Mouse (Mus musculus): ENCODE measurements around the gene Dync1h1. TPM values are rescaled to one million over a fixed set of nuclear protein-coding genes. Genes with fewer than 3 reads are reported as not detected.

Gene Dync1h1
- total and polyA plus RNA-seq, 3 experiments = 111 to 168 (median 135) TPM

DNA sequence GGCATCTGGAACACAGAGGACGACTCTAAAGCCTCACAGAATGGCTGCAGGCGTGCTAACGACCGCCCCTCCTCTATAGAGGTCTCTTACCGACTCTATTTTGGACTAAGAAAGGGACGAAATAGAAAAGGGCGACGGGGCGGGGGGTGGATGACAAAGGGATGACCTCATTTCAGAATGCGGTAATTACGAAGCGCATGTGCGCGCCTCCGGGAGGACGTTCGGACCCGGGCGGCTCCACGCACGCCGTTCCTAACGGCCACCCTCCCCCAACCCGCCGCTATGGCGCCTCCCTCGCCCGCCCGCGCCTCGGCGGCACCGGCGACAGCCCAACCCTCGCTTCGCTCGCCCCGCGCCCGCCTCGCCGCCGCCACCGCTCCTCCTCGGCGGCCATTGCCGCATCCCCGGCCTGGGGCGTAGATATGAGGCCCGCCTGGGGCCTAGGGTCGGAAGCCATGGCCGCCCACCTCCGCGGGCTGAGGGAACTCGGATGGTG, 94.5 kb downstream of the Dync1h1 start:
- peaks cover 2% of the 10 kb centered on the region; the same call in 1 of the 2 replicates for H3K79me2 ChIP-seq (replicated peaks; ENCODE audit: control insufficient read depth, insufficient read depth, low read length)
- peak overlapping the region; percentile 97 for H3K4me3 ChIP-seq
- H3K36me3 ChIP-seq (ENCODE audit: control insufficient read depth, insufficient read depth, low read length) = peaks cover 16% of the 10 kb centered on the region
- peak overlapping the region; percentile 100 for H3K27ac ChIP-seq
- no peak for DNase-seq
- WGBS = under 1% methylated on average over 49 of the region's 55 CpGs
- H3K9ac ChIP-seq (ENCODE audit: low read depth, low read length) = peak overlapping the region; percentile 100
- H3K27me3 ChIP-seq (ENCODE audit: control insufficient read depth, insufficient read depth, low read length) = no peaks in the 10 kb centered on the region
- peaks cover 2% of the 10 kb centered on the region for H3K4me1 ChIP-seq (ENCODE audit: control insufficient read depth, insufficient read depth, low read length)
- intact Hi-C loops (cut with DNase I) = no loop called here
- TF ChIP-seq POLR2A (IDR thresholded peaks at IDR 0.05; ENCODE audit: insufficient read depth, low read depth, low read length) (no peak), EP300 (IDR thresholded peaks at IDR 0.05; ENCODE audit: insufficient read depth, low read depth, low read length) (no peak), CTCF (IDR thresholded peaks at IDR 0.05) (no peak)

DNA sequence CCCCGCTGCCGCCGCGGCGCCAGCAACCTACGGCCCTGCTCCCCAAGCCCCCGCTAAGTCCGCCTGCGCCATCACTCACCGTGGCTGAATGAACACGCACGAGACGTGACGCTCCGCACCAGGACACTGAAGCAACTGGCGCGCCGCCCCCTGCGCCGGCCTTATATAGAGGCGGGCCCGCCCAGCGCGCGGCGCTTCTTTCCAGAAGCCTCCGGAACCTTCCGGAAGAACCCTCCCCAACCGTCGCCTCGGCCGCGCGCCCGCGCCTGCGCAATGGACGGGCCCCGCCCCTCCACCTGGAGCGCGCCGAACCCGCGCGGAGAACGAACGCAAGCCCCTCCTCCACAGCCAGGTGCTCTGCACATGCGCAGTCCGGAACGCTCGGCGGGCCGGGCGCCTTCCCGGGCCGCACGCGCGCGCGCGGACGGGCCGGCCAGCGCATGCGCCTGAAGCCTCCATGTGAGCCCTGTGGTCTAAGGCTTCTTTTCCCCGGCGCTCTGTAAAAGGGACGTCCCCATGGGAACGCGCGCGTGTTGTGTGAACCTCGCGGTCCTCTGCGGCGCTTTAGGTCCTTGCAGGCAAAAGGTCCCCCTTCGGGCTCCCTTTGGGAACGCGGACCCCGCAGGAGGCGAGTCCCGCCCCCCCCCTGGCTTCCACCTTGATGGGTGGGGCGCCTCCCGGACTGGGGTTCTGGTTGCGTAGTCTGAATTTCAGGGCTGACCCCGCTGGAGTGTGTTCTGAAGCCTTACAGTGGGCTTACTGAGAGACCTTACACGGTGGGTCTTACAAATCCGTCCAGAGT, 95.1 kb downstream of the Dync1h1 start:
- TF ChIP-seq CTCF (IDR thresholded peaks at IDR 0.05) (no peak), POLR2A (IDR thresholded peaks at IDR 0.05; ENCODE audit: insufficient read depth, low read depth, low read length) (peak; percentile 99), EP300 (IDR thresholded peaks at IDR 0.05; ENCODE audit: insufficient read depth, low read depth, low read length) (peak; percentile 93; the same call in 1 of the 2 replicates)
- intact Hi-C loops (cut with DNase I) = no loop called here

DNA sequence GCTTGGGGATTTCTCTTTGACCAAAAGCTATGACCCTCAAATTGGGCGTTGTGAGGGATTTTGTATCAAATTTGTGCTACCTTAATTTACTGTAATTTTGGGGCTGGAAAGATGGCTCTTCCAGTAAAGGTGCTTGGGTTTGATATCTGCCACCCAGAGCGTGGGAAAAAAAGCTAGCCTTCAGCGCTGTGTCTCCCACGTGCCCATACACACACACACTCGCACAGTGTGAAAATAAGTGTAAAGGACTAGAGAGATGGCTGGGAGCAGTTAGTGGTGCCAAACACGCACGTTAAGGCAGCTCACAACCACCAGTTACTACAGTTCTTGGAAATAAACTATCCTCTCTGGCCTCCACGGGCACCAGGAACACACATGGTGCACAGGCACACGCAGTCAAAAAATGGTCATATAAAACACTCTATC, 95.7 kb downstream of the Dync1h1 start:
- Histone ChIP-seq H3K36me3 (ENCODE audit: control insufficient read depth, insufficient read depth, low read length) (peaks cover 16% of the 10 kb centered on the region), H3K4me3 (peak overlapping the region; percentile 70), H3K4me1 (ENCODE audit: control insufficient read depth, insufficient read depth, low read length) (peaks cover 2% of the 10 kb centered on the region), H3K79me2 (replicated peaks; ENCODE audit: control insufficient read depth, insufficient read depth, low read length) (peaks cover 2% of the 10 kb centered on the region; the same call in 1 of the 2 replicates), H3K27me3 (ENCODE audit: control insufficient read depth, insufficient read depth, low read length) (no peaks in the 10 kb centered on the region), H3K9ac (ENCODE audit: low read depth, low read length) (peak overlapping the region; percentile 87), H3K27ac (peak overlapping the region; percentile 90)
- no peak for TF ChIP-seq EP300 (IDR thresholded peaks at IDR 0.05; ENCODE audit: insufficient read depth, low read depth, low read length)
- TF ChIP-seq POLR2A (IDR thresholded peaks at IDR 0.05; ENCODE audit: insufficient read depth, low read depth, low read length) = no peak
- TF ChIP-seq CTCF (IDR thresholded peaks at IDR 0.05) = no peak
- no peak for DNase-seq
- 45% methylated on average over 9 of the region's 9 CpGs for WGBS
- intact Hi-C loops (cut with DNase I) = no loop called here

More for the DNA sequence above, 95.1 kb downstream of the Dync1h1 start:
- Histone ChIP-seq H3K79me2 (replicated peaks; ENCODE audit: control insufficient read depth, insufficient read depth, low read length) (peaks cover 2% of the 10 kb centered on the region; the same call in 1 of the 2 replicates), H3K36me3 (ENCODE audit: control insufficient read depth, insufficient read depth, low read length) (peaks cover 16% of the 10 kb centered on the region), H3K9ac (ENCODE audit: low read depth, low read length) (peak overlapping the region; percentile 100), H3K4me1 (ENCODE audit: control insufficient read depth, insufficient read depth, low read length) (peaks cover 2% of the 10 kb centered on the region), H3K27me3 (ENCODE audit: control insufficient read depth, insufficient read depth, low read length) (no peaks in the 10 kb centered on the region), H3K4me3 (peak overlapping the region; percentile 97), H3K27ac (peak overlapping the region; percentile 100)
- under 1% methylated on average over 89 of the region's 89 CpGs for WGBS
- DNase-seq = peak; percentile 98 to 100

DNA sequence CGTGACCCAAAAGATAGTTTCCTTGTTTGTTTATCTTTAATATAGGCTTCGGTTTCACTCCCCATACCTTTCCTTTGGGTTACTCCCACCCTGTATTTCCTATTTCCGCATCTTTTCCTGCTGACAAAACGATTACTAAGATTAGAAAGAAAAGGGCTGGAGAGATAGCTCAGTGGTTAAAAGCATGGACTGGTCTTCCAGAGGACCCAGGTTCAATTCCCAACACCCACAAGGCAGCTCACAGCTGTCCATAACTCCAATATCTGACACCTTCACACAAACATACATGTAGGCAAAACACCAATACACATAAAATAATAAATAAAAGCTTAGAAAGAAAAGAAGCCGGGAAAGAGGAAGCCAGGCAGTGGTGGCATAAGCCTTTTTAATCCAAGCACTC, 96.2 kb downstream of the Dync1h1 start:
- no peak overlapping the region for H3K9ac ChIP-seq (ENCODE audit: low read depth, low read length)
- H3K27ac ChIP-seq = no peak overlapping the region
- DNase-seq = no peak
- no peaks in the 10 kb centered on the region for H3K27me3 ChIP-seq (ENCODE audit: control insufficient read depth, insufficient read depth, low read length)
- intact Hi-C loops (cut with DNase I) = no loop called here
- peaks cover 2% of the 10 kb centered on the region for H3K4me1 ChIP-seq (ENCODE audit: control insufficient read depth, insufficient read depth, low read length)
- no peak overlapping the region for H3K4me3 ChIP-seq
- no peak for TF ChIP-seq EP300 (IDR thresholded peaks at IDR 0.05; ENCODE audit: insufficient read depth, low read depth, low read length)
- no peak for TF ChIP-seq CTCF (IDR thresholded peaks at IDR 0.05)
- TF ChIP-seq POLR2A (IDR thresholded peaks at IDR 0.05; ENCODE audit: insufficient read depth, low read depth, low read length) = no peak
- peaks cover 2% of the 10 kb centered on the region; the same call in 1 of the 2 replicates for H3K79me2 ChIP-seq (replicated peaks; ENCODE audit: control insufficient read depth, insufficient read depth, low read length)
- WGBS = 52% methylated on average over 5 of the region's 5 CpGs
- peaks cover 16% of the 10 kb centered on the region for H3K36me3 ChIP-seq (ENCODE audit: control insufficient read depth, insufficient read depth, low read length)

DNA sequence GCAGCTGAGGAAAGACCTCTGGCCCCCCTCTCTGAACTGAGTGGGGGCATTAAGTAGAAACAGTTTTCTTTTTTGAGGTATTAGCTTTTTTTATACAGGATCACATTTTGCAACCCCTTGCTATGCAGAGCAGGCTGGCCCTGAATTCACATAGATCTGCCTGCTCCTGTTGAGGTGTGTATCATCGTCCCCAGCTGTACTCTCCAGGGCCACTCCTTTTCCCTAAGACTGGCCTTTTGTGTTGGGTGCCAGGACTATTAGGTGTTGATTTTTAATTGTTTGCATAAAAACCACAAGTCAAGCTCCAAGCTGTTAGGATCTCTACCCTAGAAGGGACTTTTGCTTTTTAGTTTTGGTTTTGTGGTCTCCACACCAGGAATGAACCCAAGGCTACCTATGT, 96.8 kb downstream of the Dync1h1 start:
- Histone ChIP-seq H3K27me3 (ENCODE audit: control insufficient read depth, insufficient read depth, low read length) (no peaks in the 10 kb centered on the region), H3K27ac (no peak overlapping the region), H3K4me1 (ENCODE audit: control insufficient read depth, insufficient read depth, low read length) (peaks cover 3% of the 10 kb centered on the region), H3K9ac (ENCODE audit: low read depth, low read length) (no peak overlapping the region), H3K4me3 (no peak overlapping the region), H3K36me3 (ENCODE audit: control insufficient read depth, insufficient read depth, low read length) (peaks cover 13% of the 10 kb centered on the region), H3K79me2 (replicated peaks; ENCODE audit: control insufficient read depth, insufficient read depth, low read length) (peaks cover 2% of the 10 kb centered on the region; the same call in 1 of the 2 replicates)
- DNase-seq = no peak
- TF ChIP-seq POLR2A (IDR thresholded peaks at IDR 0.05; ENCODE audit: insufficient read depth, low read depth, low read length) (no peak), CTCF (IDR thresholded peaks at IDR 0.05) (no peak), EP300 (IDR thresholded peaks at IDR 0.05; ENCODE audit: insufficient read depth, low read depth, low read length) (no peak)
- 94% methylated on average over 1 of the region's 1 CpGs for whole genome bisulfite sequencing
- intact Hi-C loops (cut with DNase I) = loop anchor here (1.0 kb wide), 1 partner anchor 251 kb away; the partner anchor contains the start of gene Ppp2r5c
